Mouse (Mus musculus) midbrain, embryonic 12.5 days (tissue): ENCODE measurements at regions not wholly inside any gene's neighbourhood (a gene's known extent, or its start where the extent isn't known, plus 50 kb on each side); places are given as distances from the start of the nearest gene placed in this dataset.
A peak's percentile ranks its signal among the peaks of the same experiment; 100 is the strongest.

Source experiments
- ATAC-seq: fragments of 200-750 bp; cut with Nextera tagmentation; 2 replicates; pipeline ENCODE4 v1.8.0; 2017; ENCODE audit warnings: low read depth, moderate TSS enrichment, moderate library complexity; ENCODE audit not compliant: low FRiP score
- H3K27ac ChIP-seq: fragments of 300-500 bp; sonication (generic); replicated peaks from 2 replicates; pipeline ENCODE4 v1.5.1; 2016; ENCODE audit warnings: mild to moderate bottlenecking
- H3K27me3 ChIP-seq: fragments of 300-500 bp; sonication (generic); 2 replicates; pipeline ENCODE4 v1.6.1; 2016; ENCODE audit warnings: mild to moderate bottlenecking
- H3K36me3 ChIP-seq: fragments of 300-500 bp; sonication (generic); 2 replicates; pipeline ENCODE4 v1.6.1; 2016
- H3K4me1 ChIP-seq: fragments of 300-500 bp; sonication (generic); 2 replicates; pipeline ENCODE4 v1.6.1; 2016
- H3K4me2 ChIP-seq: fragments of 300-500 bp; sonication (generic); replicated peaks from 2 replicates; pipeline ENCODE4 v1.6.1; 2016; ENCODE audit warnings: mild to moderate bottlenecking, moderate library complexity
- H3K4me3 ChIP-seq: fragments of 300-500 bp; sonication (generic); 2 replicates; pipeline ENCODE4 v1.5.1; 2016; ENCODE audit warnings: mild to moderate bottlenecking
- H3K9ac ChIP-seq: fragments of 300-500 bp; sonication (generic); replicated peaks from 2 replicates; pipeline ENCODE4 v1.6.1; 2016; ENCODE audit warnings: mild to moderate bottlenecking, moderate library complexity
- H3K9me3 ChIP-seq: fragments of 300-500 bp; sonication (generic); 2 replicates; pipeline ENCODE4 v1.6.1; 2016; ENCODE audit warnings: mild to moderate bottlenecking
- WGBS: fragments of 180-500 bp; shearing (Covaris S2); methylation state at CpG from one replicate; pipeline ENCODE4 v1.1.7; 2016; 5-methylcytosine and 5-hydroxymethylcytosine counted together

DNA sequence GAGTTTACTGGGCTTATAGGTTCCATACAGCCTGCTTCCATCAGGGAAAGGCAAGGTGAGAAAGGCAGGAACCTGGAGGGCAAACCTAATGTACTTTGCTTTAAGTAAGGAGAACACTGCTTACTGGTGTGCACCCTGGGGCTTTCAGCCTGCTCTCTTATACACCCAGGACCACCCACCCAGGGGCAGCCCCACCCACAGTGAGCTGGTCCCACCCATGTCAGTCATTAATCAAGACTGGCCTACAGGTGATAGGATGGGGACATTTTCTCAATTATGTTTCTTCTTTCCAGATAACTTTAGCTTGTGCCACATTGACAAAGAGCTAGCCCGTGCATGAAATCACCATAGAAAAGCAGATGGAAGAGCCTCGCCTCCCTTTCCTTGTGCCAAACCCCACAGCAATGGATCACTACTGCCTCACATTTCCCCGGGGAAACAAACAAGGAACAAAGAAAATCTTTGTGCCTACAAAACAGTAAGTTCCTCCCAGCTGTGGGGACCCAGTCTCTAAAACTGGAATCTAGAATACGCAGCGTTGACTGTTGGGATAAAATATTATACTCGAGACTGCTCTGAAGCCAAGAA, 221.5 kb downstream of the Pdcd6ip start:
- H3K36me3 ChIP-seq: no peaks in the 10 kb centered on the region
- H3K27ac ChIP-seq: no peak overlapping the region
- H3K9ac ChIP-seq: no peak overlapping the region
- no peak overlapping the region for H3K4me3 ChIP-seq
- H3K4me1 ChIP-seq: no peaks in the 10 kb centered on the region
- no peak for ATAC-seq
- H3K4me2 ChIP-seq: no peak overlapping the region
- no peaks in the 10 kb centered on the region for H3K27me3 ChIP-seq
- WGBS: 68% methylated on average over 6 of the region's 6 CpGs
- no peaks in the 10 kb centered on the region for H3K9me3 ChIP-seq

DNA sequence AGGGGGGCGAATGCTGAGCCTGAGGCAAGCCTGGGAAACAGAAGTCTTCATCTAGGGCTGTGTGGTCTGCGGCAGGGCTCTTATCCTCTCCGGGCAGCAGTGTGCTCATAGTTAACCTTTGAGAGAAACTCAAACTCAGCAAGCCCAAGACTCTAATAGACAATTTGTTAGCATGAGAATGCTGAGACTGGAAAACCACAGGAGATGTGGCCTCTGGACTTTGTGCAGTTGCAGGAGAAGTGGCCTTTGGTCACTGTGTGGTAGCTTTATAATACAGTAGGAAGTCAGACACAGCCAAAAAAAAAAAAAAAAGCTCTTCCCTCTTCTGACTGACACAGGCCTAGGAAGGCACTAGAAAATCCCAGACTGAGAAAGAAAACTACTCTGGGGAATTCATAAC, 228.2 kb downstream of the Pdcd6ip start:
- H3K4me1 ChIP-seq: no peaks in the 10 kb centered on the region
- no peak overlapping the region for H3K4me3 ChIP-seq
- no peaks in the 10 kb centered on the region for H3K36me3 ChIP-seq
- no peak overlapping the region for H3K9ac ChIP-seq
- ATAC-seq: no peak
- H3K27me3 ChIP-seq: no peaks in the 10 kb centered on the region
- no peak overlapping the region for H3K4me2 ChIP-seq
- WGBS: 86% methylated on average over 3 of the region's 3 CpGs
- 0 out of 2 replicates have a peak, but pooled peaks cover 4% of the 10 kb centered on the region for H3K9me3 ChIP-seq
- H3K27ac ChIP-seq: no peak overlapping the region

GRCm38 (mm10) chr9:113478761-113479265, 229.2 kb downstream of the Pdcd6ip start:
- 0 out of 2 replicates have a peak, but pooled peaks cover 4% of the 10 kb centered on the region for H3K9me3 ChIP-seq
- no peak for ATAC-seq
- H3K27ac ChIP-seq: no peak overlapping the region
- H3K4me1 ChIP-seq: no peaks in the 10 kb centered on the region
- no peaks in the 10 kb centered on the region for H3K27me3 ChIP-seq
- no peak overlapping the region for H3K4me3 ChIP-seq
- no peak overlapping the region for H3K4me2 ChIP-seq
- WGBS: 91% methylated on average over 1 of the region's 1 CpGs
- H3K36me3 ChIP-seq: no peaks in the 10 kb centered on the region
- H3K9ac ChIP-seq: no peak overlapping the region

- H3K9me3 ChIP-seq: no peaks in the 10 kb centered on the region
- no peaks in the 10 kb centered on the region for H3K36me3 ChIP-seq
- H3K27me3 ChIP-seq: no peaks in the 10 kb centered on the region
- no peaks in the 10 kb centered on the region for H3K4me1 ChIP-seq
- H3K4me2 ChIP-seq: no peak overlapping the region
- no peak for ATAC-seq
- WGBS: 94% methylated on average over 6 of the region's 6 CpGs
- no peak overlapping the region for H3K27ac ChIP-seq
- no peak overlapping the region for H3K9ac ChIP-seq
- H3K4me3 ChIP-seq: no peak overlapping the region
These were observed 236.3 kb downstream of the Pdcd6ip start for GRCm38 (mm10) chr9:113471781-113472180.

- peak overlapping the region; percentile 56; the same call in 1 of the 2 replicates for H3K27ac ChIP-seq
These were observed 245.2 kb downstream of the Pdcd6ip start for GRCm38 (mm10) chr9:113462888-113463287.

GRCm38 (mm10) chr9:113462267-113462887, 245.7 kb downstream of the Pdcd6ip start:
- no peak overlapping the region for H3K4me3 ChIP-seq
- 58% methylated on average over 1 of the region's 1 CpGs for WGBS
- H3K9ac ChIP-seq: no peak overlapping the region
- H3K9me3 ChIP-seq: no peaks in the 10 kb centered on the region
- peak; percentile 89 for ATAC-seq
- peak overlapping the region; percentile 56; the same call in 1 of the 2 replicates for H3K27ac ChIP-seq
- no peak overlapping the region for H3K4me2 ChIP-seq
- H3K27me3 ChIP-seq: no peaks in the 10 kb centered on the region; the same call in 1 of the 2 replicates
- H3K36me3 ChIP-seq: no peaks in the 10 kb centered on the region
- H3K4me1 ChIP-seq: peaks cover 20% of the 10 kb centered on the region

More at GRCm38 (mm10) chr9:113462888-113463287, 245.2 kb downstream of the Pdcd6ip start:
- peak; percentile 71 for ATAC-seq
- H3K9me3 ChIP-seq: no peaks in the 10 kb centered on the region
- no peak overlapping the region for H3K9ac ChIP-seq
- no peak overlapping the region for H3K4me3 ChIP-seq
- no peak overlapping the region for H3K4me2 ChIP-seq
- WGBS: 25% methylated on average over 2 of the region's 2 CpGs
- no peaks in the 10 kb centered on the region for H3K36me3 ChIP-seq
- no peaks in the 10 kb centered on the region; the same call in 1 of the 2 replicates for H3K27me3 ChIP-seq
- H3K4me1 ChIP-seq: peaks cover 20% of the 10 kb centered on the region

DNA sequence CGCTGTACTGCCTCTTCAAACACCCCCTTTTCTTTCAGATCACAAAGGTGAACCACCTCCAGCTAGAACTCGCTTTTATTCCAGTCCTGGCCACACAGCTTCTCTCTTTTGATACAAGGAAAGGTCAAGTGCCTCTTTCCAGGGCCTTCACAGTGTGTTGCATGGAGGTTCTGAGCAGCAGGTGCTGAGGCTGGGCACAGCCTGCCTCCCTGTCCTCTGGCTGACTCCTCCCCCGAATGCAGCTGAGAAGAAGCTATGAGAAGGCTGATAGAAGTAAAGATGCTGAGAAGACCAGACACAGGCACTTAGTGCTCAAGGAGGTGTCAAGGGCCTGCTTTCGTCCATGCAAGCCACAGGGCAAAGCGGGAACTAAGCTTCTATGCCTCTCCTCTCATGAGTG, 248.2 kb downstream of the Pdcd6ip start:
- no peaks in the 10 kb centered on the region; the same call in 1 of the 2 replicates for H3K27me3 ChIP-seq
- WGBS: 79% methylated on average over 5 of the region's 5 CpGs
- no peak overlapping the region for H3K4me2 ChIP-seq
- no peak for ATAC-seq
- H3K9me3 ChIP-seq: no peaks in the 10 kb centered on the region
- no peak overlapping the region for H3K4me3 ChIP-seq
- H3K9ac ChIP-seq: no peak overlapping the region
- no peak overlapping the region for H3K27ac ChIP-seq
- H3K4me1 ChIP-seq: peaks cover 20% of the 10 kb centered on the region
- H3K36me3 ChIP-seq: no peaks in the 10 kb centered on the region

GRCm38 (mm10) chr9:113459221-113459620, 248.8 kb downstream of the Pdcd6ip start:
- Histone ChIP-seq H3K36me3 (no peaks in the 10 kb centered on the region), H3K4me1 (peaks cover 20% of the 10 kb centered on the region), H3K4me2 (no peak overlapping the region), H3K27me3 (no peaks in the 10 kb centered on the region; the same call in 1 of the 2 replicates), H3K4me3 (no peak overlapping the region), H3K9ac (no peak overlapping the region), H3K9me3 (no peaks in the 10 kb centered on the region), H3K27ac (no peak overlapping the region)
- ATAC-seq: no peak
- WGBS: 45% methylated on average over 2 of the region's 2 CpGs

DNA sequence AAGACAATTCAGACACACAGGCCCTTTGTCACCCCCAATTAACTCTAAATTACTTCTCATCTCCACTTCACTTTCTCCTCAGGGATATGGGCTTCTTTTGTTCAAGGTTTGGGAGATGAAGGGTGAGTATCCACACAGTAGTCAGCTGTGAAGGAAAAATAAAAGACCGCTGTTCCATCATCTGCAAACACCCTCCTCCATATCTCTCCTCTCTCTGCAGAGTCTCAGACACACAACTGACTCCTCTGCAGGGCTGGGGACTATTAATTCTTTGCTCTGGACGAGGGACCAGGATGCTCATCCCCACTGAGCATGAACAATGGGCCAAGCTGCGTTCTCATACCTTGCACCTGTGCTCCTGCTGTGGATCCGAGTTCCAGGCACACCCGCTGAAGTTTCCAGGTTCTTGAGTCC, 249.3 kb downstream of the Pdcd6ip start:
- WGBS: 18% methylated on average over 5 of the region's 5 CpGs
- Histone ChIP-seq H3K9me3 (no peaks in the 10 kb centered on the region), H3K4me1 (peaks cover 20% of the 10 kb centered on the region), H3K27me3 (no peaks in the 10 kb centered on the region; the same call in 1 of the 2 replicates), H3K27ac (no peak overlapping the region), H3K36me3 (no peaks in the 10 kb centered on the region), H3K9ac (no peak overlapping the region), H3K4me2 (no peak overlapping the region), H3K4me3 (no peak overlapping the region)
- no peak for ATAC-seq

DNA sequence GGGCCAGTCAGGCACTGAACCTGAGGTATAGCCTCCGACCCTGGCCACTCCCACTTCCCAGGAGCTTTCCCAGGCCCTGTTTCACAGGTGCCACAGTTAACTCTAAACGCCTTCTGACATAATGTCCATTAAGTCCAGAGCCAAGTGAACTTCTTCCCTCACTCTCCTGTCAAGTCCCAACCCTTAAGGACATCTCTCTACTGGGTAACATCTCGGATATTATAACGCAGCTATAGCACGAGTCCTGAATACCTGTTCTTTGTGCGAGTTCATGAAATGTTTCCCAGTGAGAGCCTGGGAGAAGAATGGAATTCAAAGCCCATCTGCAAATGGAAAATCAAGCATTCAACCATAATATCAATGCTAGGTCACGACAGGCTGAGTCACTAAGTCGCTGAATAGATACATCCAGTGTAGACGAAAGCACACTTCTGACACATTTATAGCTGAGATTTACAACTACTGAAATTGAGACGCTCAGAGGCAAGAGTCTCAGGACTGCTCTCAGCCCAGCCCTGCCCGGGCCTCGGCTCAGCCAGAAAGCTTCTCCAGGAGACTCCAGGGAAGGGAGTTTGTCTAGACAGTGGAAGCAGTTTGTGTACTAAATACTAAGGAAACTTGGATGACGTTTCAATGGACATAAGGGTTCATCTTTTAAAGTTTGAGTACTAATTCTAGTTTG, 250.7 kb downstream of the Pdcd6ip start:
- no peak for ATAC-seq
- Histone ChIP-seq H3K4me3 (no peak overlapping the region), H3K27me3 (no peaks in the 10 kb centered on the region; the same call in 1 of the 2 replicates), H3K4me1 (peaks cover 10% of the 10 kb centered on the region), H3K27ac (no peak overlapping the region), H3K9me3 (no peaks in the 10 kb centered on the region), H3K4me2 (no peak overlapping the region), H3K9ac (no peak overlapping the region), H3K36me3 (no peaks in the 10 kb centered on the region)
- WGBS: 90% methylated on average over 13 of the region's 13 CpGs

DNA sequence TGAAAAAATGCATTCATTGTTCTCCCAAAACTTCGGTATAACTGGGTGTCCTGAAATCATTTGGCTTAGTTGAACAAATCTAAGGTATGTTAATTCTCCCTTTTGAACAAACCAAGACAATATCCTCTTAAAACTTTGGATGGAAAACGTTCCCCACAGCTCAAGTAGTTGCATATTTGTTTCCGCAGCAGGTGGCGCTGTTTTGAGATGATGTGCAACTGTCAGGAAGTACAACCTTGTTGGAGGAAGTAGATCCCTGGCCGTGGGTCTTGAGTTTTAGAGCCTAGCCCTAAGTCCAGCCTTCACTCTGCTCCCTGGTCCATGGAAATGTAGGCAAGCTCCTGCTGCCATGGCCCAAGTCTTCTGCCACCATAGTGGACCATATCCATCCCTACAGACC, 252.5 kb downstream of the Pdcd6ip start:
- 85% methylated on average over 5 of the region's 5 CpGs for WGBS
- Histone ChIP-seq H3K36me3 (no peaks in the 10 kb centered on the region), H3K9ac (no peak overlapping the region), H3K9me3 (no peaks in the 10 kb centered on the region), H3K4me2 (no peak overlapping the region), H3K27me3 (no peaks in the 10 kb centered on the region; the same call in 1 of the 2 replicates), H3K4me3 (no peak overlapping the region), H3K4me1 (peaks cover 7% of the 10 kb centered on the region; the same call in 1 of the 2 replicates), H3K27ac (no peak overlapping the region)
- no peak for ATAC-seq

DNA sequence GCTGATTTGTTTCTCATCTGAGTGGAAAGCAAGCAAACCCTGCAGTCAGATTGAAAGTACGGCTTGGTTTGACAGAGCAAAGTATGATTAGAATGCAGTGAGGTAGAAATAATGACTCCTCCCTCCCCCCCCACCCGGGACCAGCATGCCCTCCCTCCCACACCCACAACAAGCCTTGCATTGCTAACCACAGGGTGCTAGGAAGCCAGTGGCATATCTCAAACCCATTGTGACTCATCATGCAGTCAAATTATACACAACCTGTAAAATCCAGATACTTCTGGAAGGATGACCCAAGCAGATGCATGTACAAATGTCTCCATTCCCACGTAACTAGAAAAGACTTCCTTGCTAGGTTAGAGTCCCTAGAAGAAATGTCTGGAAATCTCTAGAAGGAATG, 254.8 kb downstream of the Pdcd6ip start:
- H3K9ac ChIP-seq: no peak overlapping the region
- no peak overlapping the region for H3K4me3 ChIP-seq
- no peak overlapping the region for H3K27ac ChIP-seq
- no peaks in the 10 kb centered on the region for H3K27me3 ChIP-seq
- WGBS: 70% methylated on average over 3 of the region's 3 CpGs
- H3K36me3 ChIP-seq: no peaks in the 10 kb centered on the region
- H3K4me2 ChIP-seq: no peak overlapping the region
- no peaks in the 10 kb centered on the region for H3K4me1 ChIP-seq
- H3K9me3 ChIP-seq: no peaks in the 10 kb centered on the region
- no peak for ATAC-seq
